Mouse (Mus musculus) limb, embryonic 15.5 days (tissue): ENCODE data around the gene Entpd2. TPM values are rescaled to one million over a fixed set of nuclear protein-coding genes. Genes with fewer than 3 reads are reported as not detected.
A peak's percentile ranks its signal among the peaks of the same experiment; 100 is the strongest.

Experiments used
- ATAC-seq: fragments of 200-750 bp; cut with Nextera tagmentation; 2 replicates; pipeline ENCODE4 v1.8.0; 2017; ENCODE audit warnings: low read depth, moderate TSS enrichment; ENCODE audit not compliant: insufficient number of reproducible peaks, low FRiP score, low TSS enrichment
- H3K27ac ChIP-seq: fragments of 300-500 bp; sonication (generic); 2 replicates; pipeline ENCODE4 v1.5.1; 2015; ENCODE audit warnings: moderate library complexity, mild to moderate bottlenecking, inconsistent platforms
- H3K27me3 ChIP-seq: fragments of 300-500 bp; sonication (generic); 2 replicates; pipeline ENCODE4 v1.6.1; 2015; ENCODE audit warnings: inconsistent platforms
- H3K36me3 ChIP-seq: fragments of 300-500 bp; sonication (generic); 2 replicates; pipeline ENCODE4 v1.6.1; 2015; ENCODE audit warnings: inconsistent platforms
- H3K4me1 ChIP-seq: fragments of 300-500 bp; sonication (generic); 2 replicates; pipeline ENCODE4 v1.6.1; 2015; ENCODE audit warnings: inconsistent platforms
- H3K4me2 ChIP-seq: fragments of 300-500 bp; sonication (generic); 2 replicates; pipeline ENCODE4 v1.6.1; 2015; ENCODE audit warnings: mild to moderate bottlenecking, inconsistent platforms
- H3K4me3 ChIP-seq: fragments of 300-500 bp; sonication (generic); 2 replicates; pipeline ENCODE4 v1.5.1; 2015; ENCODE audit warnings: mild to moderate bottlenecking, inconsistent platforms
- H3K9ac ChIP-seq: fragments of 300-500 bp; sonication (generic); 2 replicates; pipeline ENCODE4 v1.6.1; 2015; ENCODE audit warnings: inconsistent platforms
- H3K9me3 ChIP-seq: fragments of 300-500 bp; sonication (generic); 2 replicates; pipeline ENCODE4 v1.6.1; 2016; ENCODE audit warnings: inconsistent platforms
- WGBS: fragments of 180-500 bp; shearing (Covaris S2); methylation state at CpG from one replicate; pipeline ENCODE4 v1.1.7; 2015; 5-methylcytosine and 5-hydroxymethylcytosine counted together
- polyA plus RNA-seq: library from polyadenylated mRNA; unstranded; fragments of >200 nt; fragmentation: Nextera tagmentation; extraction: Ambion mirVana; gene quantifications from 2 replicates; pipeline ENCODE4 v1.2.1, GENCODE M21; 2015

The Entpd2 gene
- polyA plus RNA-seq, 1 experiment from 2014 or later, result 4.2 TPM

- Histone ChIP-seq H3K27me3 (peaks cover 43% of the 10 kb centered on the region), H3K9me3 (no peaks in the 10 kb centered on the region), H3K4me3 (no peak within 1 kb of the TSS), H3K27ac (no peak within 1 kb of the TSS), H3K36me3 (no peaks in the 10 kb centered on the region), H3K4me1 (no peaks in the 10 kb centered on the region), H3K4me2 (no peak within 1 kb of the TSS), H3K9ac (no peak within 1 kb of the TSS)
- no peak for ATAC-seq
- whole genome bisulfite sequencing, result 62% methylated on average over 17 of the region's 17 CpGs
These were observed 27.1 kb downstream of the Entpd2 start, which contains the start of gene Fut7 for GRCm38 (mm10) chr2:25422587-25423410. TSS of gene Fut7 (plus strand) at chr2:25423267.

DNA sequence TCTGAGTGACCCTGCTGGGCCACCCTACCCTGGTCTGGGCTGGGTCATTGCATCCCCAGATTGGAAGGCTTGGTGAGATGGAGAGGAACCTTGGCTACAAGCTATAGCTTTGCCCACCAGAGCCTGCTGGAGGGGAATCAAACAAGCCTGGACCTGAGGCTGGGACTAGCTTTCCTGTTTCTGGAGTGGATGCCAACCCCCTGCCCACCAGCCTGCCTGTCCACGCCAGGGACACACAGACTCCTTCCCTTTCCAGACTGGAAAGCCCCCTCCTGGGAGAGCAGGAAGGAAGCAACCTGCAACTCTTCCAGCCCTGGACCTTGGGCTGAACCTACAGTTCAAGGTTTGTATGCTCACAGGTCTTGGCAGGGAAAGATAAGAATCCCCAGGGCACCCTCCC is 28.0 kb downstream of the Entpd2 start:
- peaks cover 43% of the 10 kb centered on the region for H3K27me3 ChIP-seq
- H3K4me1 ChIP-seq, result no peaks in the 10 kb centered on the region
- 53% methylated on average over 1 of the region's 1 CpGs for WGBS
- no peak overlapping the region for H3K27ac ChIP-seq
- H3K4me2 ChIP-seq, result no peak overlapping the region
- H3K9me3 ChIP-seq, result no peaks in the 10 kb centered on the region
- H3K36me3 ChIP-seq, result no peaks in the 10 kb centered on the region
- H3K4me3 ChIP-seq, result no peak overlapping the region
- ATAC-seq, result no peak
- H3K9ac ChIP-seq, result no peak overlapping the region

GRCm38 (mm10) chr2:25425481-25425880 is 29.8 kb downstream of the Entpd2 start:
- H3K4me2 ChIP-seq, result no peak overlapping the region
- no peak for ATAC-seq
- WGBS, result 45% methylated on average over 27 of the region's 27 CpGs
- H3K36me3 ChIP-seq, result no peaks in the 10 kb centered on the region
- no peaks in the 10 kb centered on the region for H3K9me3 ChIP-seq
- peaks cover 12% of the 10 kb centered on the region for H3K4me1 ChIP-seq
- H3K27me3 ChIP-seq, result peaks cover 53% of the 10 kb centered on the region
- H3K9ac ChIP-seq, result no peak overlapping the region
- H3K27ac ChIP-seq, result no peak overlapping the region
- H3K4me3 ChIP-seq, result no peak overlapping the region

- Histone ChIP-seq H3K4me3 (no peak overlapping the region), H3K27ac (no peak overlapping the region), H3K4me2 (no peak overlapping the region), H3K36me3 (no peaks in the 10 kb centered on the region), H3K4me1 (peaks cover 12% of the 10 kb centered on the region), H3K9me3 (no peaks in the 10 kb centered on the region), H3K27me3 (peaks cover 54% of the 10 kb centered on the region), H3K9ac (no peak overlapping the region)
- no peak for ATAC-seq
- 30% methylated on average over 5 of the region's 5 CpGs for WGBS
These were observed 31.1 kb downstream of the Entpd2 start for GRCm38 (mm10) chr2:25426721-25427191.

DNA sequence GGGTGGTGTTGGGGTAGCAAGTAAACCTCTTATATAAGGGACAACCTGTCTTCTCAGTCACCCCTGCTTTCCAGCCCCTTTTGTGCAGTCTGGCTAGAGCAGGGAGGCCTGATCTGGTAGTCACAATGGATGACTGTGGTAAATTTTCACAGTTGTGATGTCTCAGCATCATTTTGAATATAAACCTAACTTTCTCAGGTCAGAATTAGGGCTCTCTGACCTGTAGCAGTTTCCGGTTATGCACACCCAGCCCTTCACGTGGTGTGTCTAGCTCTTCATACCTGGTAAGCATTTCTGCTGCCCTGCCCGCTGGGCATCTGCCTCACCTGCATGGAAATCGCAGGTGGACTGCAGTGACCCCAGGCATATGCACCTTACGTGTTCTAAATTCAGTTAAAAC is 31.6 kb downstream of the Entpd2 start:
- H3K27me3 ChIP-seq, result peaks cover 54% of the 10 kb centered on the region
- peaks cover 12% of the 10 kb centered on the region for H3K4me1 ChIP-seq
- no peak overlapping the region for H3K27ac ChIP-seq
- H3K9me3 ChIP-seq, result no peaks in the 10 kb centered on the region
- no peaks in the 10 kb centered on the region for H3K36me3 ChIP-seq
- no peak overlapping the region for H3K4me3 ChIP-seq
- WGBS, result 88% methylated on average over 5 of the region's 5 CpGs
- no peak overlapping the region for H3K4me2 ChIP-seq
- no peak overlapping the region for H3K9ac ChIP-seq
- no peak for ATAC-seq

GRCm38 (mm10) chr2:25428442-25429236 is 33.0 kb downstream of the Entpd2 start, which contains the start of gene Abca2:
TSS of gene Abca2 (plus strand) at chr2:25428703.
- Histone ChIP-seq H3K9me3 (no peaks in the 10 kb centered on the region), H3K27me3 (peaks cover 44% of the 10 kb centered on the region), H3K4me1 (peaks cover 12% of the 10 kb centered on the region), H3K36me3 (no peaks in the 10 kb centered on the region), H3K4me3 (peak within 1 kb of the TSS; percentile 67), H3K27ac (0 out of 2 replicates have a peak within 1 kb of the TSS, but pooled peaks have one; percentile 9), H3K4me2 (peak within 1 kb of the TSS; percentile 90), H3K9ac (peak within 1 kb of the TSS; percentile 61)
- under 1% methylated on average over 76 of the region's 89 CpGs for WGBS
- peak; percentile 69 for ATAC-seq

DNA sequence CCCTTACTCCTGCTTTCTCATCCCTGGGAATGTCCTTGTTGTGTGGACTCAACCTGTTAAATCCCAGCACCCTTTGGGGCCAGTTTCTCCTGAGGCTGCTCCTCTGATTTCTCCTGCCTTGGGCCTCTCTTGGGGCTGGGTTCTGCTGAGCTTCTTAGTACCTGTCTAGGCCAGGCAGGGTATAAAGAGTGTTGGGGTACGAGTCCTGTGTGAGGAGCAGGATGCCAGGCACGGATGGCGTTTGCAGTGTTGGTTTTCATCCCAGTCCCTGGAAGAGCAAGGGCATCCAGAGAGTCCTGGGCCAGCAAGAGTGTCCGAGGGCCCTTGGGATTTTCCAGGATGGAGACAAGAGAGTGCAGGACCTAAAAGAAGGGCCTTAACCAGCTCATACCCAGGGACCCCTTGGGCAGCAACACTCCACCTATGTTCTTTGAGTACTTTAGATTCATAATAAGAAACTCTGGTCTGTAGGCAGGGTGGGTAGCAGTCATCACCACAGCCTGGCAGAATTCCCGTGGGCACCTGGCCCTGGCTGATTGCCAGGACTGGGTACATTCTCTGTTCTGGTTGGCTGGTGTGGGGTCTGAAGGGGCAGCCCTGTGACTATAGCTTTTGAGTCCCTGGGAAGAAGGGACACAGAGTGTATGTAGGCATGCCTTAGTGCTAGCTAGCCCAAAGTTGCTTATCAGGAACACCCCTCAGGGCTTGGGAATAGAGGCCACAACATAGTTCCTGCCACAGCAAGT is 33.9 kb downstream of the Entpd2 start:
- 78% methylated on average over 5 of the region's 5 CpGs for WGBS
- Histone ChIP-seq H3K4me1 (peaks cover 12% of the 10 kb centered on the region), H3K4me2 (peak overlapping the region; percentile 90), H3K36me3 (peaks cover 4% of the 10 kb centered on the region; the same call in 1 of the 2 replicates), H3K27ac (no peak overlapping the region), H3K27me3 (peaks cover 35% of the 10 kb centered on the region), H3K4me3 (peak overlapping the region; percentile 67), H3K9me3 (no peaks in the 10 kb centered on the region), H3K9ac (no peak overlapping the region)
- ATAC-seq, result no peak

GRCm38 (mm10) chr2:25430395-25431233 is 34.9 kb downstream of the Entpd2 start:
- Histone ChIP-seq H3K27me3 (peaks cover 25% of the 10 kb centered on the region), H3K27ac (no peak overlapping the region), H3K9ac (no peak overlapping the region), H3K4me1 (peaks cover 12% of the 10 kb centered on the region), H3K36me3 (peaks cover 7% of the 10 kb centered on the region; the same call in 1 of the 2 replicates), H3K4me2 (no peak overlapping the region), H3K9me3 (no peaks in the 10 kb centered on the region), H3K4me3 (no peak overlapping the region)
- 72% methylated on average over 17 of the region's 17 CpGs for WGBS
- ATAC-seq, result no peak

DNA sequence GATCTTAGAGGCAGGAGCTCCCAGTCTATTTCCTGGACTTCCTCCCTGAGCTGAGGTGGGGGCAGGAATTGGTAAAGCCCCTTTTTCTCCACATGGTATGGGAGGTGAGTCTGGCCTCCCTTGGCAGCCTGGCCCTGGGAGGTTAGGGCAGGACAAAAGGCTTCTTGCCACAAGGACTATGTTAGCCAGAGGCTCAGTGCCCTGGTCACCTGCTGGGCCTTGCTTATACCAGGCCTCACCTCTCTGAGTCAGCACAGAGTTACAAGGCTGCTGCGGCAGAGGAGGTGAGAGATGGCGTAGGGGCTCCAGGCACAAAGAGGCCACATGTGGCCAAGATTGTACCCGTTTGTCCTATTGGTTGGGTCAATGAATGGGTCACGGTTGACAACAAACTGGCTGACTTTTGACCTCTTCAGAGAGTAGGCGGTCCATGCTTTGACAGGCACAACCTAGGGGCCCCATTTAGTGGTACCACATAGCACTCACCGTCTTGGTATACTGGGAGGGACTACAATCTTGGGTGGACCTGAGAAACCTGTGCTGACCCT is 35.7 kb downstream of the Entpd2 start:
- Histone ChIP-seq H3K4me2 (no peak overlapping the region), H3K4me1 (peaks cover 12% of the 10 kb centered on the region), H3K9me3 (no peaks in the 10 kb centered on the region), H3K27ac (no peak overlapping the region), H3K9ac (no peak overlapping the region), H3K27me3 (peaks cover 17% of the 10 kb centered on the region), H3K4me3 (no peak overlapping the region), H3K36me3 (peaks cover 7% of the 10 kb centered on the region; the same call in 1 of the 2 replicates)
- ATAC-seq, result no peak
- 74% methylated on average over 6 of the region's 6 CpGs for WGBS

GRCm38 (mm10) chr2:25432326-25433098 is 36.8 kb downstream of the Entpd2 start:
- H3K4me2 ChIP-seq, result no peak overlapping the region
- H3K4me1 ChIP-seq, result peaks cover 12% of the 10 kb centered on the region
- no peak overlapping the region for H3K4me3 ChIP-seq
- no peak overlapping the region for H3K9ac ChIP-seq
- ATAC-seq, result no peak
- peaks cover 14% of the 10 kb centered on the region for H3K27me3 ChIP-seq
- no peak overlapping the region for H3K27ac ChIP-seq
- 72% methylated on average over 11 of the region's 11 CpGs for WGBS
- H3K9me3 ChIP-seq, result no peaks in the 10 kb centered on the region
- peaks cover 8% of the 10 kb centered on the region for H3K36me3 ChIP-seq
